Comparison of ENCODE assay signal across 17 mouse cellular contexts in genomic region chr13:73323406-73323805, GRCm38 (mm10). TPM values are rescaled to one million over a fixed set of nuclear protein-coding genes. Genes with fewer than 3 reads are reported as not detected.
DNase-seq lines count a peak whose midpoint lies in the region; TF ChIP-seq lines count a peak whose summit lies in the region.
"Had no signal": no experiment of that assay in that cellular context is flagged by ENCODE, and none has a peak within 500 bp of the region (broad histone marks: within the 10 kb centered on the region; RNA-seq: fewer than 3 reads in every experiment).

No protein-coding gene starts in this region.

- H3K27ac ChIP-seq in gastrocnemius, adult 2 months, result peak overlapping the region; percentile 72
- peak overlapping the region; percentile 56 for H3K27ac ChIP-seq in heart, adult 2 months
- H3K27ac ChIP-seq: embryonic facial prominence, embryonic 10.5 days; embryonic facial prominence, embryonic 12.5 days; forebrain, embryonic 13.5 days; forebrain, embryonic 15.5 days had no signal

- no peak for TF ChIP-seq POLR2A in heart, adult 2 months (IDR thresholded peaks at IDR 0.05; ENCODE audit: insufficient read depth, low read depth, low read length)

- peaks cover 5% of the 10 kb centered on the region for H3K4me1 ChIP-seq in heart, adult 2 months (ENCODE audit: control insufficient read depth, insufficient read depth, low read length)
- H3K4me1 ChIP-seq: embryonic facial prominence, embryonic 12.5 days had no signal

- WGBS in heart, adult 2 months, result 66% methylated on average over 4 of the region's 4 CpGs

- TF ChIP-seq EP300 in heart, adult 2 months (IDR thresholded peaks at IDR 0.05; ENCODE audit: insufficient read depth, low read depth, low read length), result no peak

- H3K9ac ChIP-seq in heart, adult 2 months (ENCODE audit: low read depth, low read length), result no peak overlapping the region
- H3K9ac ChIP-seq: embryonic facial prominence, embryonic 12.5 days; forebrain, embryonic 13.5 days; forebrain, embryonic 15.5 days; forebrain, postnatal 0 days had no signal

- H3K27me3 ChIP-seq in heart, adult 2 months (ENCODE audit: control insufficient read depth, insufficient read depth, low read length), result no peaks in the 10 kb centered on the region
- H3K27me3 ChIP-seq: embryonic facial prominence, embryonic 12.5 days; forebrain, embryonic 13.5 days; forebrain, embryonic 15.5 days had no signal

- no peak overlapping the region for H3K4me3 ChIP-seq in gastrocnemius, adult 2 months
- H3K4me3 ChIP-seq in heart, adult 2 months, result no peak overlapping the region
- H3K4me3 ChIP-seq: embryonic facial prominence, embryonic 10.5 days; embryonic facial prominence, embryonic 12.5 days; forebrain, embryonic 13.5 days; forebrain, embryonic 15.5 days had no signal

- peak; percentile 31 for DNase-seq in adrenal gland, postnatal 10 days
- no peak for DNase-seq in adrenal gland, adult 18-20 months (ENCODE audit: low spot score in 2 of 2)
- DNase-seq in gastrocnemius, adult 2 months, result no peak
- no peak for DNase-seq in gastrocnemius, adult 18-20 months (ENCODE audit: low spot score)
- DNase-seq in heart, adult 2 months, result no peak
- no peak for DNase-seq in heart, postnatal 10 days
- DNase-seq in layer of hippocampus, adult 9-11 months, result no peak
- DNase-seq: cerebellum, adult 11-12 months; cerebellum, adult 2 months; cerebellum, adult 9-10 months; cerebellum, postnatal 10 days; cerebellum, postnatal 25 days; forebrain, postnatal 0 days had no signal

- no peak for TF ChIP-seq CTCF in gastrocnemius, adult 2 months (IDR thresholded peaks at IDR 0.05)
- no peak for TF ChIP-seq CTCF in heart, adult 2 months (IDR thresholded peaks at IDR 0.05)

- H3K79me2 ChIP-seq in heart, adult 2 months (replicated peaks; ENCODE audit: control insufficient read depth, insufficient read depth, low read length), result peaks cover 2% of the 10 kb centered on the region; the same call in 1 of the 2 replicates

- H3K36me3 ChIP-seq in heart, adult 2 months (ENCODE audit: control insufficient read depth, insufficient read depth, low read length), result peaks cover 17% of the 10 kb centered on the region

- intact Hi-C loops in gastrocnemius, adult 2 months (cut with DNase I), result no loop called here
- intact Hi-C loops in heart, adult 2 months (cut with DNase I), result no loop called here
- intact Hi-C loops in heart, postnatal 10 days (cut with DNase I), result no loop called here

RNA-seq across cellular contexts. Expression of gene Mrpl36, which starts 4.9 kb away (rescaled TPM):
- total RNA-seq in adrenal gland, postnatal 10 days (2021), result 10 to 100 TPM; 61.6 to 71.0 TPM
- 10 to 100 TPM; 57.4 to 60.5 TPM for total RNA-seq in adrenal gland, adult 18-20 months (2021)
- total RNA-seq in gastrocnemius, adult 2 months (2021), result 10 to 100 TPM; 36.5 to 47.4 TPM
- 10 to 100 TPM; 44.3 to 49.4 TPM for total RNA-seq in gastrocnemius, adult 18-20 months (2021)
- total RNA-seq in heart, adult 2 months (2021), result 10 to 100 TPM; 53.3 to 57.8 TPM
- polyA plus RNA-seq in heart, adult 2 months (2012; rRNA removed), result 75.4 and 81.8 TPM in 2 replicates
- 10 to 100 TPM; 43.0 to 46.9 TPM for total RNA-seq in heart, postnatal 10 days (2021)

RNA-seq across cellular contexts. Expression of gene Ndufs6, which starts 4.9 kb away (rescaled TPM):
- 100 to 1,000 TPM; 409 to 487 TPM for total RNA-seq in adrenal gland, postnatal 10 days (2021)
- total RNA-seq in adrenal gland, adult 18-20 months (2021), result 100 to 1,000 TPM; 257 to 408 TPM
- total RNA-seq in gastrocnemius, adult 2 months (2021), result 100 to 1,000 TPM; 406 to 531 TPM
- total RNA-seq in gastrocnemius, adult 18-20 months (2021), result 100 to 1,000 TPM; 433 to 453 TPM
- 1,000 to 10,000 TPM; 1,124 to 1,284 TPM for total RNA-seq in heart, adult 2 months (2021)
- polyA plus RNA-seq in heart, adult 2 months (2012; rRNA removed), result 494 and 621 TPM in 2 replicates
- total RNA-seq in heart, postnatal 10 days (2021), result 100 to 1,000 TPM; 859 to 902 TPM
